Mouse (Mus musculus) C2C12 (cell line): Measurements from ENCODE around the gene Prdx2. TPM values are rescaled to one million over a fixed set of nuclear protein-coding genes. Genes with fewer than 3 reads are reported as not detected.
A peak's percentile ranks its signal among the peaks of the same experiment; 100 is the strongest.

ENCODE experiments used
- H3K27me3 ChIP-seq: one replicate; pipeline ENCODE4 v1.6.1; 2011; ENCODE audit not compliant: control insufficient read depth, insufficient read depth, insufficient read length
- H3K36me3 ChIP-seq: one replicate; pipeline ENCODE4 v1.6.1; 2011; ENCODE audit not compliant: control insufficient read depth, insufficient read depth
- H3K4me3 ChIP-seq: one replicate; pipeline ENCODE4 v1.5.1; 2011; ENCODE audit warnings: mild to moderate bottlenecking, control low read depth; ENCODE audit not compliant: poor library complexity, insufficient read depth, severe bottlenecking
- H3K79me2 ChIP-seq: one replicate; pipeline ENCODE4 v1.6.1; 2011; ENCODE audit not compliant: control insufficient read depth, insufficient read depth
- H3K79me3 ChIP-seq: one replicate; pipeline ENCODE4 v1.6.1; 2011; ENCODE audit warnings: low read depth, control low read depth
- H3ac ChIP-seq: one replicate; pipeline ENCODE3; 2011; ENCODE audit warnings: low read depth; ENCODE audit not compliant: control insufficient read depth, insufficient read length
- CEBPB ChIP-seq: IDR thresholded peaks from one replicate; pipeline ENCODE4 v1.6.1; 2011; ENCODE audit warnings: low read depth, mild to moderate bottlenecking, control low read depth, moderate library complexity
- CTCF ChIP-seq: IDR thresholded peaks from one replicate; pipeline ENCODE4 v1.5.1; 2011; ENCODE audit not compliant: control insufficient read depth, insufficient read depth, insufficient read length
- FOSL1 ChIP-seq: IDR thresholded peaks from one replicate; pipeline ENCODE4 v1.8.0; 2011; ENCODE audit warnings: mild to moderate bottlenecking, low read length; ENCODE audit not compliant: poor library complexity, insufficient read depth, severe bottlenecking
- MAX ChIP-seq: IDR thresholded peaks from one replicate; pipeline ENCODE4 v1.6.1; 2011; ENCODE audit warnings: mild to moderate bottlenecking, control low read depth
- MYOD1 ChIP-seq: IDR thresholded peaks from one replicate; pipeline ENCODE4 v1.6.1; 2011; ENCODE audit warnings: low read depth; ENCODE audit not compliant: control insufficient read depth, insufficient read length
- MYOG ChIP-seq: IDR thresholded peaks from one replicate; pipeline ENCODE4 v1.6.1; 2011; ENCODE audit not compliant: control insufficient read depth, insufficient read length; ENCODE audit errors: extremely low read depth
- USF1 ChIP-seq: IDR thresholded peaks from one replicate; pipeline ENCODE4 v1.6.1; 2011; ENCODE audit warnings: low read depth, mild to moderate bottlenecking, control low read depth, moderate library complexity
- polyA plus RNA-seq: library from polyadenylated mRNA; unstranded; fragments of >200 nt; fragmentation: generic; extraction: Trizol; gene quantifications from one replicate; pipeline ENCODE4 v1.2.1, GENCODE M21; 2012; ENCODE audit warnings: missing spikeins

Prdx2 gene
- polyA plus RNA-seq, 1 experiment, result 609 TPM

DNA sequence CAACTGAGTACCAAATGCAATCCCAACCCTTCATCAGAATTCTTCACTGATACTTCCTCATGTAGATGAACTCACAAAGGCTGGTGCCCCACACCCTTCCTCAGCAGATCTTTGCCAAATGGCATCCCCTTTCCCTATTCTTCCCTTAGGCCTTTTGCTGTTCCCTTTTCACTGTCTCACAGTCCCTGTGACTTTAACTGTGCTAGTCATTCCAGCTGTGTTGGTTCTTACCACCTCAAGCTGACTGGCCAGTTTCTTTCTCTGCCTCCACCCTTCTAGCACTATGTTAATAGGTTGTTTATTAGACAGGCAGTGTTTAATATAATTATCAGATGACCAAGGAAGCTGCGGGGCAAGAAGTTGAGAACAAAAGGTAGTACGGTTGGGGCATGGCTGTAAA is 737 bp upstream of the Prdx2 start:
- Histone ChIP-seq H3ac (peak overlapping the region; percentile 19), H3K27me3 (no peaks in the 10 kb centered on the region), H3K79me3 (peaks cover 16% of the 10 kb centered on the region), H3K36me3 (peaks cover 21% of the 10 kb centered on the region), H3K79me2 (peaks cover 45% of the 10 kb centered on the region), H3K4me3 (peak overlapping the region; percentile 55)
- TF ChIP-seq FOSL1, result no peak
- no peak for TF ChIP-seq MAX
- no peak for TF ChIP-seq MYOD1
- no peak for TF ChIP-seq USF1
- TF ChIP-seq CTCF, result no peak
- TF ChIP-seq MYOG, result no peak
- no peak for TF ChIP-seq CEBPB

DNA sequence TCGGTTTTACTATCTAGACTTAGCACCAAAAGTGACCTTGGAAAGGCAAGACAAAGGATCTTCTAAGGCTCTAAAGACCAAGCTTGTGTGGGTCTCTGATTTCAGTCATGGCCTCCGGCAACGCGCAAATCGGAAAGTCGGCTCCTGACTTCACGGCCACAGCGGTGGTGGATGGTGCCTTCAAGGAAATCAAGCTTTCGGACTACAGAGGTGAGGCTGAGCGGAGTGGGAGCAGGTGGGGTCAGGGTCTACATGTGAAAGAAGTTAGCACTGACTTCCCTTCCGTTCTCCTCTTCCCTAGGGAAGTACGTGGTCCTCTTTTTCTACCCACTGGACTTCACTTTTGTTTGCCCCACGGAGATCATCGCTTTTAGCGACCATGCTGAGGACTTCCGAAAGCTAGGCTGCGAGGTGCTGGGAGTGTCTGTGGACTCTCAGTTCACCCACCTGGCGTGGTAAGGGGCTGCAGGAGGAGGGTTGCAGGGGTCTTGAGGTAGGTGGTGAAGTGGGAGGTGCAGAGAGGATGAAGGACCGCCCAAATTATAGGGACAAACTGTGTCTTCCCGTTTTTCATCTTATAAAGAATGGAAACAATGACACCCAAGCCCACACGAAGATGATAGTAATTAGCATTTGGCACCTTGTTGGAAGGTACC is 876 bp downstream of the Prdx2 start:
- H3K4me3 ChIP-seq, result peak overlapping the region; percentile 55
- TF ChIP-seq USF1, result no peak
- no peak for TF ChIP-seq FOSL1
- TF ChIP-seq CEBPB, result no peak
- no peak for TF ChIP-seq CTCF
- TF ChIP-seq MYOD1, result no peak
- TF ChIP-seq MYOG, result no peak
- TF ChIP-seq MAX, result no peak
- peaks cover 14% of the 10 kb centered on the region for H3K79me3 ChIP-seq
- H3K79me2 ChIP-seq, result peaks cover 38% of the 10 kb centered on the region
- H3K27me3 ChIP-seq, result no peaks in the 10 kb centered on the region
- peaks cover 21% of the 10 kb centered on the region for H3K36me3 ChIP-seq
- peak overlapping the region; percentile 91 for H3ac ChIP-seq

GRCm38 (mm10) chr8:84970913-84971312 is 1.5 kb downstream of the Prdx2 start:
- no peaks in the 10 kb centered on the region for H3K27me3 ChIP-seq
- H3ac ChIP-seq, result no peak overlapping the region
- H3K79me2 ChIP-seq, result peaks cover 38% of the 10 kb centered on the region
- H3K36me3 ChIP-seq, result peaks cover 21% of the 10 kb centered on the region
- H3K4me3 ChIP-seq, result no peak overlapping the region
- H3K79me3 ChIP-seq, result peaks cover 14% of the 10 kb centered on the region
- TF ChIP-seq USF1 (no peak), MYOD1 (no peak), MAX (no peak), CEBPB (no peak), FOSL1 (no peak), CTCF (no peak), MYOG (no peak)

DNA sequence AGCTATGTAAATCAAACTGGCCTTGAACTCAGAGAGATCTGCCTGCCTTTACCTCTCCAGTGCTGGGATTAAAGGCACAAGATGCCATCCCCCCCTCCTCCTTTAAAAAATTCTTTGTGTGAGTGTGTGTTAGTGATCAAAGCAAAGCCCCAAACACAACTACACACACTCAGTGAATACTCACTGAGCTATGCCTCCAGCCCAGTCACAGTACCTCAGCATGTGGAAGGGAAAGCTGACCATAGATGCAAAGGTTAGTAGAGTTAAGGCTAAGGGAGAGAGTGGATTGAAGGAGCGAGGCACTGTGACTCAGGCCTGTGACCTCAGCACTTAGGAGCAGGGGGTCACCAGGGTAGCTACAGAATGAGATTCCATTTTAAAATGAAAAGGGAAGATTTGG is 3.7 kb downstream of the Prdx2 start:
- Histone ChIP-seq H3K79me2 (peaks cover 60% of the 10 kb centered on the region), H3K36me3 (peaks cover 30% of the 10 kb centered on the region), H3K79me3 (peaks cover 28% of the 10 kb centered on the region), H3ac (no peak overlapping the region), H3K27me3 (no peaks in the 10 kb centered on the region), H3K4me3 (no peak overlapping the region)
- TF ChIP-seq FOSL1 (no peak), MAX (no peak), MYOG (no peak), CEBPB (no peak), MYOD1 (no peak), CTCF (no peak), USF1 (no peak)

GRCm38 (mm10) chr8:84973803-84974542 is 4.6 kb downstream of the Prdx2 start:
- Histone ChIP-seq H3K4me3 (no peak overlapping the region), H3K79me3 (peaks cover 31% of the 10 kb centered on the region), H3K27me3 (no peaks in the 10 kb centered on the region), H3ac (no peak overlapping the region), H3K36me3 (peaks cover 30% of the 10 kb centered on the region), H3K79me2 (peaks cover 62% of the 10 kb centered on the region)
- no peak for TF ChIP-seq CEBPB
- TF ChIP-seq FOSL1, result no peak
- no peak for TF ChIP-seq MYOD1
- TF ChIP-seq MYOG, result no peak
- no peak for TF ChIP-seq CTCF
